In the genomic region with DNA sequence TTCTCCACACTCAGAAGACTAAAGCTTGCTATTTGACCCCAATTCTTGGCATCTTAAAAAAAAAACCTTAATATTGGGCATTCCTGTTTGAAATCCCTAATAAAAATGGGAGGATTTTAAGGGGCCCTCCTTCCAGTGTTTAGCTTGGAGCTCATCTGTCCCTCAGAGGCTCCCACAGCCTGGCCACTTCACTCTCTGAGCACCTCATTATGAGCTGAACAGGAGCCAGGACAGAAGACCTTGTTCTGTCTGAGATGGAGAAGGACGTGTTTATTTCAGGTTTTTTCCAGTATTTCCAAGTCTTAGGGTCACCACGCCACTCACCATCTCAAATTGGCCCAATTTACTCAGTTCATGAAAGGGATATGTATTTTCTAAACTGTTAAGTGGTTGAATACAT, we compare ENCODE assay signal across 24 mouse cellular contexts.
"Had no signal": no experiment of that assay in that cellular context is flagged by ENCODE, and none has a peak within 500 bp of the region (broad histone marks: within the 10 kb centered on the region; RNA-seq: fewer than 3 reads in every experiment).

No protein-coding gene starts in this region.

- H3K4me1 ChIP-seq: heart, embryonic 12.5 days; hindbrain, embryonic 15.5 days; kidney, embryonic 15.5 days; limb, embryonic 13.5 days had no signal

- H3K4me2 ChIP-seq: heart, embryonic 12.5 days; hindbrain, embryonic 13.5 days; hindbrain, embryonic 15.5 days; kidney, embryonic 15.5 days; limb, embryonic 13.5 days had no signal

- ATAC-seq: forebrain, embryonic 16.5 days; hindbrain, postnatal 0 days; intestine, embryonic 16.5 days had no signal

- H3K9ac ChIP-seq: heart, embryonic 12.5 days; hindbrain, embryonic 13.5 days; hindbrain, embryonic 15.5 days; kidney, embryonic 15.5 days; limb, embryonic 13.5 days had no signal

- H3K27ac ChIP-seq: gastrocnemius, adult 2 months; heart, embryonic 10.5 days; hindbrain, embryonic 13.5 days; hindbrain, embryonic 15.5 days; hindbrain, postnatal 0 days; kidney, embryonic 15.5 days; kidney, postnatal 0 days; limb, embryonic 13.5 days had no signal

- H3K27me3 ChIP-seq: heart, embryonic 12.5 days; hindbrain, embryonic 13.5 days; hindbrain, embryonic 15.5 days; kidney, embryonic 15.5 days; limb, embryonic 13.5 days had no signal

- DNase-seq: gastrocnemius, adult 2 months; gastrocnemius, postnatal 10 days; gastrocnemius, postnatal 25 days; heart, adult 18-20 months; heart, postnatal 10 days; heart, postnatal 4 days; kidney, adult 11 months; kidney, adult 2 months; kidney, adult 9 months; kidney, postnatal 14 days; kidney, postnatal 36 days; layer of hippocampus, adult 9-11 months; layer of hippocampus, postnatal 36 days; left cerebral cortex, postnatal 4 days had no signal

- H3K36me3 ChIP-seq: heart, embryonic 10.5 days; heart, embryonic 12.5 days; hindbrain, embryonic 13.5 days; hindbrain, embryonic 15.5 days; kidney, embryonic 15.5 days; limb, embryonic 13.5 days had no signal

- H3K4me3 ChIP-seq: gastrocnemius, adult 2 months; heart, embryonic 10.5 days; heart, embryonic 12.5 days; hindbrain, embryonic 13.5 days; hindbrain, embryonic 15.5 days; kidney, embryonic 15.5 days; limb, embryonic 13.5 days had no signal

- H3K9me3 ChIP-seq: heart, embryonic 10.5 days; hindbrain, embryonic 13.5 days; hindbrain, embryonic 15.5 days; kidney, embryonic 15.5 days; limb, embryonic 13.5 days had no signal
